Mouse (Mus musculus): ENCODE data around the gene Rasa3. TPM values are rescaled to one million over a fixed set of nuclear protein-coding genes. Genes with fewer than 3 reads are reported as not detected.
A peak's percentile ranks its signal among the peaks of the same experiment; 100 is the strongest.

Gene Rasa3
- total RNA-seq, 2 experiments from 2014 or later, result 6.8 to 7.3 TPM

- no peak for DNase-seq (ENCODE audit: low spot score)
These were observed 8.4 kb upstream of the Rasa3 start for GRCm38 (mm10) chr8:13685674-13686314.

- DNase-seq (ENCODE audit: low spot score), result no peak
These were observed 6.7 kb upstream of the Rasa3 start for GRCm38 (mm10) chr8:13684131-13684530.

GRCm38 (mm10) chr8:13678182-13678581 lies 779 bp upstream of the Rasa3 start:
- no peak for DNase-seq (ENCODE audit: low spot score)

GRCm38 (mm10) chr8:13676701-13677412 lies 546 bp downstream of the Rasa3 start:
- peak; percentile 68 for DNase-seq (ENCODE audit: low spot score)

GRCm38 (mm10) chr8:13676302-13676700 lies 1.1 kb downstream of the Rasa3 start:
- peak; percentile 73 for DNase-seq (ENCODE audit: low spot score)

GRCm38 (mm10) chr8:13675524-13675923 lies 1.9 kb downstream of the Rasa3 start:
- no peak for DNase-seq (ENCODE audit: low spot score)

- no peak for DNase-seq (ENCODE audit: low spot score)
These were observed 2.3 kb downstream of the Rasa3 start for GRCm38 (mm10) chr8:13675121-13675520.

- peak; percentile 67 for DNase-seq (ENCODE audit: low spot score)
These were observed 3.0 kb downstream of the Rasa3 start for GRCm38 (mm10) chr8:13674294-13675010.

GRCm38 (mm10) chr8:13673215-13673614 lies 4.2 kb downstream of the Rasa3 start:
- peak; percentile 56 for DNase-seq (ENCODE audit: low spot score)

GRCm38 (mm10) chr8:13671246-13672003 lies 6.0 kb downstream of the Rasa3 start:
- DNase-seq (ENCODE audit: low spot score), result no peak

GRCm38 (mm10) chr8:13670011-13670471 lies 7.4 kb downstream of the Rasa3 start:
- no peak for DNase-seq (ENCODE audit: low spot score)

- peak; percentile 74 for DNase-seq (ENCODE audit: low spot score)
These were observed 9.0 kb downstream of the Rasa3 start for GRCm38 (mm10) chr8:13668367-13668766.

- no peak for DNase-seq (ENCODE audit: low spot score)
These were observed 9.5 kb downstream of the Rasa3 start for GRCm38 (mm10) chr8:13667917-13668316.

- peak; percentile 51 for DNase-seq (ENCODE audit: low spot score)
These were observed 11.5 kb downstream of the Rasa3 start for GRCm38 (mm10) chr8:13665944-13666343.

GRCm38 (mm10) chr8:13665538-13665937 lies 11.9 kb downstream of the Rasa3 start:
- DNase-seq (ENCODE audit: low spot score), result no peak

- DNase-seq (ENCODE audit: low spot score), result no peak
These were observed 12.6 kb downstream of the Rasa3 start for GRCm38 (mm10) chr8:13664711-13665210.

GRCm38 (mm10) chr8:13660323-13660722 lies 17.1 kb downstream of the Rasa3 start:
- DNase-seq (ENCODE audit: low spot score), result no peak

- DNase-seq (ENCODE audit: low spot score), result no peak
These were observed 19.9 kb downstream of the Rasa3 start for GRCm38 (mm10) chr8:13657479-13657878.

- no peak for DNase-seq (ENCODE audit: low spot score)
These were observed 22.4 kb downstream of the Rasa3 start for GRCm38 (mm10) chr8:13655033-13655351.

GRCm38 (mm10) chr8:13654350-13655032 lies 22.9 kb downstream of the Rasa3 start:
- DNase-seq (ENCODE audit: low spot score), result no peak
